Mouse (Mus musculus) E14TG2a.4 (cell line): ENCODE measurements around the gene Crat.
"Not testable (repeated sequence)": the region's sequence is repeated elsewhere in the genome, so short reads cannot be mapped to it uniquely, and the experiment has no call there.

ENCODE experiments used
- H3K27me3 ChIP-seq: 2 replicates; pipeline ENCODE4 v1.6.1; 2014; ENCODE audit warnings: low read length, control low read depth; ENCODE audit not compliant: insufficient read depth
- H3K36me3 ChIP-seq: 2 replicates; pipeline ENCODE4 v1.6.1; 2014; ENCODE audit warnings: low read length, control low read depth; ENCODE audit not compliant: insufficient read depth
- H3K4me1 ChIP-seq: replicated peaks from 2 replicates; pipeline ENCODE4 v1.6.1; 2014; ENCODE audit warnings: low read depth, low read length, control low read depth
- H3K4me3 ChIP-seq: replicated peaks from 2 replicates; pipeline ENCODE4 v1.5.1; 2014; ENCODE audit warnings: mild to moderate bottlenecking, low read length
- H3K9me3 ChIP-seq: 2 replicates; pipeline ENCODE4 v1.6.1; 2014; ENCODE audit warnings: low read length, control low read depth
- CTCF ChIP-seq: conservative IDR thresholded peaks from 2 replicates; pipeline ENCODE4 v1.5.1; 2014; ENCODE audit warnings: low read length
- NANOG ChIP-seq: IDR thresholded peaks from 2 replicates; pipeline ENCODE4 v1.6.1; 2014; ENCODE audit warnings: borderline replicate concordance, low read length, mixed read lengths
- POU5F1 ChIP-seq: IDR thresholded peaks from 2 replicates; pipeline ENCODE4 v1.6.1; 2014; ENCODE audit warnings: low read length, borderline replicate concordance

The Crat gene

GRCm38 (mm10) chr2:30429156-30429555 is 13.5 kb upstream of the Crat start:
- Histone ChIP-seq H3K9me3 (no peaks in the 10 kb centered on the region), H3K4me1 (peaks cover 13% of the 10 kb centered on the region), H3K36me3 (peaks cover 85% of the 10 kb centered on the region), H3K4me3 (no peak overlapping the region), H3K27me3 (no peaks in the 10 kb centered on the region)
- TF ChIP-seq CTCF (no peak), POU5F1 (no peak), NANOG (no peak)

- peaks cover 60% of the 10 kb centered on the region for H3K4me1 ChIP-seq
- H3K4me3 ChIP-seq: no peak overlapping the region
- peaks cover 37% of the 10 kb centered on the region for H3K36me3 ChIP-seq
- H3K9me3 ChIP-seq: no peaks in the 10 kb centered on the region
- no peak for TF ChIP-seq CTCF
- no peak for TF ChIP-seq NANOG
- no peak for TF ChIP-seq POU5F1
- H3K27me3 ChIP-seq: no peaks in the 10 kb centered on the region
Observed at GRCm38 (mm10) chr2:30421432-30421831, 5.8 kb upstream of the Crat start.

GRCm38 (mm10) chr2:30419112-30419511 is 3.5 kb upstream of the Crat start:
- H3K9me3 ChIP-seq: no peaks in the 10 kb centered on the region
- TF ChIP-seq CTCF: no peak
- peaks cover 70% of the 10 kb centered on the region for H3K4me1 ChIP-seq

GRCm38 (mm10) chr2:30418259-30418658 is 2.6 kb upstream of the Crat start:
- peaks cover 30% of the 10 kb centered on the region for H3K36me3 ChIP-seq
- H3K4me1 ChIP-seq: peaks cover 69% of the 10 kb centered on the region
- peak overlapping the region; percentile 53 for H3K4me3 ChIP-seq
- H3K27me3 ChIP-seq: peaks cover 16% of the 10 kb centered on the region
- no peaks in the 10 kb centered on the region for H3K9me3 ChIP-seq
- TF ChIP-seq POU5F1 (no peak), NANOG (no peak), CTCF (no peak)

More at GRCm38 (mm10) chr2:30419112-30419511, 3.5 kb upstream of the Crat start:
- Histone ChIP-seq H3K4me3 (peak overlapping the region; percentile 53), H3K27me3 (peaks cover 8% of the 10 kb centered on the region), H3K36me3 (peaks cover 29% of the 10 kb centered on the region)

- Histone ChIP-seq H3K4me1 (peaks cover 69% of the 10 kb centered on the region), H3K4me3 (0 out of 2 replicates have a peak overlapping the region, but pooled peaks have one; percentile 95), H3K9me3 (no peaks in the 10 kb centered on the region), H3K36me3 (peaks cover 34% of the 10 kb centered on the region), H3K27me3 (peaks cover 21% of the 10 kb centered on the region)
- no peak for TF ChIP-seq NANOG
- TF ChIP-seq CTCF: no peak
- TF ChIP-seq POU5F1: no peak
Observed at GRCm38 (mm10) chr2:30417595-30418165, 2.1 kb upstream of the Crat start.

- Histone ChIP-seq H3K4me3 (peak overlapping the region; percentile 95), H3K4me1 (peaks cover 69% of the 10 kb centered on the region), H3K36me3 (peaks cover 35% of the 10 kb centered on the region), H3K27me3 (peaks cover 21% of the 10 kb centered on the region)
- not testable (repeated sequence) for H3K9me3 ChIP-seq
Observed at GRCm38 (mm10) chr2:30417154-30417553, 1.5 kb upstream of the Crat start.

- no peaks in the 10 kb centered on the region for H3K9me3 ChIP-seq
- peak overlapping the region; percentile 95 for H3K4me3 ChIP-seq
- H3K36me3 ChIP-seq: peaks cover 38% of the 10 kb centered on the region
- H3K4me1 ChIP-seq: peaks cover 65% of the 10 kb centered on the region
- peaks cover 21% of the 10 kb centered on the region for H3K27me3 ChIP-seq
- TF ChIP-seq POU5F1: no peak
- no peak for TF ChIP-seq CTCF
- no peak for TF ChIP-seq NANOG
Observed at GRCm38 (mm10) chr2:30416649-30416965, 994 bp upstream of the Crat start.

GRCm38 (mm10) chr2:30415936-30416648 is 479 bp upstream of the Crat start, which contains the start of gene Ptpa:
TSS of gene Ptpa (plus strand) at chr2:30416039.
- H3K27me3 ChIP-seq: peaks cover 21% of the 10 kb centered on the region
- no peak for TF ChIP-seq NANOG
- no peak for TF ChIP-seq POU5F1
- no peak for TF ChIP-seq CTCF
- H3K4me3 ChIP-seq: peak within 1 kb of the TSS; percentile 95
- no peaks in the 10 kb centered on the region for H3K9me3 ChIP-seq
- H3K4me1 ChIP-seq: peaks cover 60% of the 10 kb centered on the region
- H3K36me3 ChIP-seq: peaks cover 39% of the 10 kb centered on the region

GRCm38 (mm10) chr2:30414681-30415080 is 932 bp downstream of the Crat start:
- Histone ChIP-seq H3K27me3 (peaks cover 21% of the 10 kb centered on the region), H3K4me1 (peaks cover 55% of the 10 kb centered on the region)
- TF ChIP-seq POU5F1: no peak
- no peak for TF ChIP-seq CTCF
- no peak for TF ChIP-seq NANOG

More at GRCm38 (mm10) chr2:30414681-30415080, 932 bp downstream of the Crat start:
- peaks cover 36% of the 10 kb centered on the region for H3K36me3 ChIP-seq
- H3K9me3 ChIP-seq: no peaks in the 10 kb centered on the region
- H3K4me3 ChIP-seq: peak overlapping the region; percentile 95
